Mouse (Mus musculus) lung, embryonic 16.5 days (tissue): ENCODE measurements at regions not wholly inside any gene's neighbourhood (a gene's known extent, or its start where the extent isn't known, plus 50 kb on each side); places are given as distances from the start of the nearest gene placed in this dataset.

Experiments used
- ATAC-seq: fragments of 200-750 bp; cut with Nextera tagmentation; 2 replicates; pipeline ENCODE4 v1.8.0; 2017; ENCODE audit warnings: low read depth, mild to moderate bottlenecking, moderate library complexity
- H3K27ac ChIP-seq: fragments of 300-500 bp; sonication (generic); 2 replicates; pipeline ENCODE4 v1.5.1; 2014; ENCODE audit warnings: mild to moderate bottlenecking, control low read depth, low read length
- H3K27me3 ChIP-seq: fragments of 300-500 bp; sonication (generic); 2 replicates; pipeline ENCODE4 v1.6.1; 2014; ENCODE audit warnings: low read depth, low read length, mixed read lengths; ENCODE audit not compliant: control insufficient read depth, insufficient read depth
- H3K36me3 ChIP-seq: fragments of 300-500 bp; sonication (generic); 2 replicates; pipeline ENCODE4 v1.6.1; 2014; ENCODE audit warnings: low read length; ENCODE audit not compliant: control insufficient read depth, insufficient read depth
- H3K4me1 ChIP-seq: fragments of 300-500 bp; sonication (generic); replicated peaks from 2 replicates; pipeline ENCODE4 v1.6.1; 2014; ENCODE audit warnings: low read length, mixed read lengths; ENCODE audit not compliant: control insufficient read depth, insufficient read depth
- H3K4me2 ChIP-seq: fragments of 300-500 bp; sonication (generic); 2 replicates; pipeline ENCODE4 v1.6.1; 2014; ENCODE audit warnings: low read depth, low read length, control low read depth
- H3K4me3 ChIP-seq: fragments of 300-500 bp; sonication (generic); 2 replicates; pipeline ENCODE4 v1.5.1; 2014; ENCODE audit warnings: mild to moderate bottlenecking, low read length, control low read depth
- H3K9ac ChIP-seq: fragments of 300-500 bp; sonication (generic); 2 replicates; pipeline ENCODE4 v1.6.1; 2014; ENCODE audit warnings: low read length, control low read depth
- H3K9me3 ChIP-seq: fragments of 300-500 bp; sonication (generic); 2 replicates; pipeline ENCODE4 v1.6.1; 2016; ENCODE audit warnings: low read length; ENCODE audit not compliant: control insufficient read depth
- WGBS: fragments of 180-500 bp; shearing (Covaris S2); extraction: QIAGEN DNeasy Blood & Tissue Kit; methylation state at CpG from one replicate; pipeline ENCODE4 v1.1.7; 2014; 5-methylcytosine and 5-hydroxymethylcytosine counted together

DNA sequence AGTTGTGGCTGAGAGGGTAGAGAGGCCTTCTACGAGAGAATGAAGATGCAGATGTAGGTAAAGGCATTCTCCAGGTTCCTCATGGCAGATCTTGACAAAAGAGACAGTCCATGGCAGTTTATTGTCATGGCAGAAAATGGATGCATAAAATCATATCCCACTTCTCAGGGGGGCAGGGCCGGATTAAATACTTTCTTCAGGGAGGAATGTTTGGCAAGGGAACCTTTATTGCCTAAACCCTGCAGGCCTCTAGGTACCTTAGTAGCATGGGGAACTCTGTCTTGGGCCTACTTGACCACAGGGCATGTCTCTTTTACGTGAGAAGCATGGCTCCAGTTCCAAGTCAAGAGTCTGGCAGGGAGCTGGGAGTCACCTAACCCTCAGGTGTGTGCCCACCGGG lies 74.4 kb upstream of the Eef1e1 start:
- WGBS = 80% methylated on average over 4 of the region's 4 CpGs
- ATAC-seq = no peak
- no peaks in the 10 kb centered on the region for H3K27me3 ChIP-seq

DNA sequence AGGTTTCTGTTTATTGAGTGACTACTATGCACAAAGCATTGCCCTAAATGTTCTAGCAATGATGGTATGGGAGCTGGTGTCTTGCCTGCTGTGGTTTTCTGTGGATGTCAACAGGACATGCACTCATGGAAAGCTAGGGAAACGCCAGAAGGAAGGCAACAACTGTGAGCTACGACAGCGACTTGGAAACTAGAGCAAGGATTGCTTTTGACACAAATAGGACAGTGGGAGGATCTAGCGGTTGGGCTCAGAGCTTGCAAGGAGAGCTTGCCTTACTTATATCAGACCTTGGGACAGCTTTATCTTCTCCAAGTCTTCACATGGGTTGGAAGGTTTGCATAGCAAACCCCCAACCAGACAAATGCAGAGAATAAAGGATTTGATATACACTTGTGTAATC lies 66.6 kb upstream of the Eef1e1 start:
- ATAC-seq = no peak
- Histone ChIP-seq H3K4me2 (no peak overlapping the region), H3K27ac (no peak overlapping the region), H3K4me3 (no peak overlapping the region), H3K36me3 (no peaks in the 10 kb centered on the region), H3K27me3 (no peaks in the 10 kb centered on the region), H3K9ac (no peak overlapping the region), H3K9me3 (no peaks in the 10 kb centered on the region), H3K4me1 (no peaks in the 10 kb centered on the region)
- 84% methylated on average over 4 of the region's 4 CpGs for WGBS

More for the DNA sequence above, 74.4 kb upstream of the Eef1e1 start:
- Histone ChIP-seq H3K4me3 (no peak overlapping the region), H3K27ac (no peak overlapping the region), H3K4me2 (no peak overlapping the region), H3K9ac (no peak overlapping the region), H3K9me3 (no peaks in the 10 kb centered on the region), H3K36me3 (no peaks in the 10 kb centered on the region), H3K4me1 (no peaks in the 10 kb centered on the region)

DNA sequence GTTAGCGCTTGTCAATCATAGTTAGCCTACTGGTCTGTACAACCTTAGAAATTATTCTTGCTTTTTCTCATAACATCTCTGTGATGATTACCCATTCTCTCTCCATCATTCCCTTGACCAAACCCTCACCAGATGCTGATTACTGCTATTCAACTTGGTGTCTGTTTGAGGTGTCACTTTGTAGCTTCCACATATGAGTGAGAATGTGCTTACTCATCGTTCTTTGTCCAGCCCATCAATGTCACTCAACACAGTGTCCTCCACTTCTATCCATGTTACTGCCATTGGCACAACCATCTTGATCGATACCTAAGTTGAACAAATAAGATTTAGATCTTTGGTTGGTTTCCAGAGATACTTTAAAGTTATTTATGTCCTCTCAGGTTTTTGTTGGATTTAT lies 62.3 kb upstream of the Eef1e1 start:
- no peak for ATAC-seq
- Histone ChIP-seq H3K27ac (no peak overlapping the region), H3K4me3 (no peak overlapping the region), H3K9me3 (no peaks in the 10 kb centered on the region), H3K27me3 (no peaks in the 10 kb centered on the region), H3K4me2 (no peak overlapping the region), H3K9ac (no peak overlapping the region), H3K4me1 (no peaks in the 10 kb centered on the region), H3K36me3 (no peaks in the 10 kb centered on the region)
- 94% methylated on average over 3 of the region's 3 CpGs for WGBS

DNA sequence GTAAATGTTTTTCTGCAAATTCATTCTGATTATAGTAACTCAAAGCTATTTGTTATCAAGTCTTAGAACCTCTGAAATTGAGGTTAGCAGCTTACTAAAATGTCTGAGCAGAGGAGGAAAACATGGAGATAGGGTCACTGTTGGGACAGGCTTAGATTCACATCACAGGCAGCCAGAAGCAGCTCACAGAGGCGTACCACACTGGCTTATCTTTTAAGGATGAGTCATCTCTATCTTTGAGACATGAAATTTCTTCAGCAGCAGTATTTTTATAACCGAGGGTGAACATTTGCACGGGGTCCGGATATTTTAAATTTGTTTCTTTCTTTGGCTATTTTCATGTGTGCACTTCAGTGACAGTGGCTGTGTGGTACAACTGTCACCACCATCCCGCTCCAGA lies 56.0 kb upstream of the Eef1e1 start:
- H3K27ac ChIP-seq = no peak overlapping the region
- H3K9ac ChIP-seq = no peak overlapping the region
- no peaks in the 10 kb centered on the region for H3K36me3 ChIP-seq
- no peak overlapping the region for H3K4me3 ChIP-seq
- no peaks in the 10 kb centered on the region for H3K27me3 ChIP-seq
- ATAC-seq = no peak
- H3K4me2 ChIP-seq = no peak overlapping the region
- no peaks in the 10 kb centered on the region for H3K4me1 ChIP-seq
- 81% methylated on average over 5 of the region's 5 CpGs for WGBS
- H3K9me3 ChIP-seq = no peaks in the 10 kb centered on the region
